Mouse (Mus musculus): ENCODE results near the gene Limk1.

- TF ChIP-seq CTCF (IDR thresholded peaks at IDR 0.05; ENCODE audit: insufficient read depth, low read depth, low read length) (no peak), POLR2A (IDR thresholded peaks at IDR 0.05; ENCODE audit: insufficient read depth, low read depth, low read length) (no peak)
Measured at GRCm38 (mm10) chr5:134672198-134672516, 16.2 kb downstream of the Limk1 start.
